Mouse (Mus musculus): ENCODE data around the gene Adtrp.

DNA sequence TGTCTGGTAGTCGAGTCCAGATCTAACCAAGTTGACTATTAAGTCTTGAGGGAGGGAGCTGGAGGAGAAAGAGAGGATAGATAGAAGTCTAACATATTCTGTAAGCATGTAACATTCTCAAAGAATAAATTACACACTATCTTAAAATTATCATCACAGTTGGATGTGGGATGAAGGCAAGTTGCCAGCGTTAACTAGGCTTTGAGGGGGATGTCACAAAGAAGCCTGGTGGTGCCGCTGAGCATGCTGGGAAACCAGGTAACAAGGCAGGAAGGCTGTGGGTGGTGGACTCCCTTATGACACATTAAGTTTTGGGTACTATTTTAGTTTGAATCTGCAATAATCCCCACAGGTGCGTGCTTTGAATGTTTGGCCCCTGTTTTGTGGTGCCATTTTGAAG, 129.4 kb downstream of the Adtrp start:
- no peak for TF ChIP-seq GATA1 (IDR thresholded peaks at IDR 0.05; ENCODE audit: borderline replicate concordance, low read length)
- no peak for TF ChIP-seq FLI1 (IDR thresholded peaks at IDR 0.05; ENCODE audit: low read length)
